Mouse (Mus musculus) hindlimb bud, embryonic 11.5 days (tissue): ENCODE data around the gene Tcf7.

Experiments
- DNase-seq: peaks from one replicate; pipeline ENCODE4 v3.0.0-alpha.2; 2012; ENCODE audit warnings: low read depth, low spot score; ENCODE audit errors: extremely low spot score

Gene Tcf7

DNA sequence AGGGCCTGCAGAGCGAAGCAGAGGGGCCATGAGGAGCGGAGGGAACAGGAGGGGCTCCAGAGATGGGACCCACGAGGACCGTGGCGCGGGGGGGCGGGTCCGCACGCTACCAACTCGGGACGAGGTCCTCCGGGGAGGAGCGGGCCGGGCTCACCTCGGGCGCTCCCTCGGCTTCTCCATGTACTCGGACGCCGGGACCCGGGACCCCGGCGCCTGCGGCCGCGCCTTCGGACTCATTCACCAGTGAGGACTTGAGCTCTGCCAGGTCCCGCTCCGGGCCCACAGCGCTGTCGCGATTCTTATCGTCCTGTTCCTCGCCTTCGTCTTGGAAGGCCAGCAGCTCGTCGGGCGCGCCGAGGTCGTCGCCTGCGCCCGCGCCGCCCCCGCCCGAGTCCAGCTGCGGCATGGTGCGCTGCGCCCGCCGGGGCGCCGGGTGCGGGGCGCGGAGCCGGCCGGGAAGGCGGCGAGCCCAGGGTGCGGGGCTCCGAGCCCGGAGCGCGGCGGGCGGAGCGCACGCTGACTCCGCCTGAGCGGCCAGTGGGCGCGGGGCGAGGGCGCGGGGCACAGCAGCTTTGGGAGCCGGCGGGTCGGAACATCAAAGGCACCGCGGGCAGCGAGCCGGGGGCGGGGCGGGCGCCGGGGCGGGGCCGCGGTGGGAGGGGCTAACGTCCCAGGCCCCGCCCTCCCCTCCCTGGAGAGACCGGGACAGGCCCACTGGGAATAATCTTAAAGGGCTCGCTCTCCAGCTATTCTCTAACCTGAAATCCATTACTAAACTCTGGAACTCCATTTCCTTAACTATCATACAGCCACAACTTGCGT, at the start of gene Tcf7:
Gene Tcf7 (minus strand): TSS at position 241 of the 822 bp plus-strand sequence.
- peak; percentile 64 for DNase-seq

DNA sequence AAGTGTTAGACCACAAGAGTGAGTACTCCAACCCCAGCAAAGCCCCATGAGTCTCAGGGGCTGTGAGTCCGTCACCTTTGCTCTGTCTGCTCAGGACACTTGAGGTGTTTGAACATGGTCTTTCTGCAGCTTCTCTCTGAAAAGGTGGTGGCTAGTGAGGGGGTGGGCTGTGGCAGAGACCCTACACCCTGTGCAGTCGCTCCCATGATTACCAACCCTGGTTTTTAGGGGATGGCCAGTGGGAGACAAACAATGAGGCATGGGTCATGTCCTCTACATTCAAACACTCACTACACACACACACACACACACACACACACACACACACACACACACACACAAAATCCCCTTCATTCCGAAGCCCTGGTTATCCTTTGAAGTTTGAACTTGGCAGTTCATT, 44.5 kb upstream of the Tcf7 start:
- no peak for DNase-seq

DNA sequence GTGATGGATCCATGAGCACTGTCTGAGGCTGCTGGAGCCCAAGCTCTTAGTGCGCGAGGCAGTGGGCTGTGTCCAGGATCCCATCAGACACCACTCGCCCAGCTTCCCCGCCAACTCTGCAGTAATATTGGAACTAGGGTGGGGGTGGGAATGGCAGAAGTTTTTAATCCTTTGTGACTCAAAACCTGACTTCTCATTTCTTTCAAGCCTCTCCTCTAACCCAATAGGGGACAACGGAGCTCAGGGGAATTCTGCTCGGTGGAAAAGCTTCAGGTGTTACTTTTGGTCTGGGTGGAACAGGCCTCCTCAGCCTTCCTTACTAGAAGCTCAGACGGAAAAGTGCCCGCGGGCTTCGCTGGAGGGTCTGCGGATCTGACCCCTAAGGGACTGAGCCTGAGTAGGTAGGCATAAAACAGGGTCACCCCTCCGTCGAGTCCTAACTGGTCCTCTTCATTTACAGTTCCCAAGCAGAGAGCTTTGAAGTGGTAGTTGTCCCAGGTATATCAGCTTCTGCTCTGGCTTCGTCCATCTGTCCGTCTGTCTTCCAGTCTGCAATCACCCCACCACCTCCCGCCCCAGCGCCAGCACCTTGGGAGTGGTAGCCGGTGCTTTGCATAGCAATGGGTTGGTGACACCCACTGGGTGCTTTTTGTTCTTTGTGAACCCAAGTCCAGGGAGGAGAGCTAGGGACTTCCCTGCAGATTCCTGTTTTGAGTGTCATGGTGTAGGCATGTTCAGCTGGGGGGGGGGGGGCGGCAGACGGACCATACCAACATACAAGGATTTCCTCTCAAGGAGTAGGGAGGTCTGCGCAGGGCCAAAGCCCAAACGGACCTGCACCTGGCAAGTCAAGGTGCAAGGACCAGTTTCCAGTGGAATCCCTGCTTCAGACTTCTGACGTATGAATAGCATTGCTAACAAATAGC, 41.9 kb upstream of the Tcf7 start:
- DNase-seq: no peak

DNA sequence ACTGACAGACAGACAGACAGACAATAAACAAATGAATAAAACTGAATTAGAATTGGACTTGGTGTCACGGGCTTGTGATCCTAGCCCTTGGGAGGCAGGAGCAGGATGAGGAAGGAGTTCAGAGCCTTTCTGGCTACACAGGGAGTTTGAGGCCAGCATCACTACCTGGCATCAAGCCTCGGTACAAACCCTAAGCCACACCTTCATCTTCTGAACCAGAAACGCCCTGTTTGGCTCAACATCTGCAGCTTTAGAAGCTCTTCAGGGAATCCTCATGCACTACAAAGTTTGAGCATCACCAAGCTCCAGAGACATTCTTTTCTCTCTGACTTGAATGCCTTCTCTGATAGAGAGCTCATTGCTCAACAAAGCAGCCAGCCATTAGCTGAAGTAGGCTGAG, 38.7 kb upstream of the Tcf7 start:
- no peak for DNase-seq

DNA sequence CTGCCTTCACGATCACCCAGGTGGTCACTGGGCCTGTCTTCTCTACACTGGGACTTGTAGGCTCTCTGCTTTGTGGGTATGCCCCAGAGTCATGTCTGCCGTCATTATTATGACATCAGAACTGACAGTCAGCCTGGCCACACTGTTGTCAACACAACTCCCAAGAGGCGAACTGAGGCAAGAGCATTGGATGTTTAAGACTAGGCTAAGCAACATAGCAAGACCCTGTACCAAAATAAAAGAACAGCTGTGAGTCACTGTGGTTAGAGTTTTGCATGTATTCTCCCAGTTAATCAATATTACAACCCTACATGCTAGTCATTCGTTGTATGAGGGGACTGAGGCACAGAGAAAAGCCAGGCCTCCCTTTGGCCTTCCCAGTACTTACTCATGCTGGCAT, 37.7 kb upstream of the Tcf7 start:
- no peak for DNase-seq

DNA sequence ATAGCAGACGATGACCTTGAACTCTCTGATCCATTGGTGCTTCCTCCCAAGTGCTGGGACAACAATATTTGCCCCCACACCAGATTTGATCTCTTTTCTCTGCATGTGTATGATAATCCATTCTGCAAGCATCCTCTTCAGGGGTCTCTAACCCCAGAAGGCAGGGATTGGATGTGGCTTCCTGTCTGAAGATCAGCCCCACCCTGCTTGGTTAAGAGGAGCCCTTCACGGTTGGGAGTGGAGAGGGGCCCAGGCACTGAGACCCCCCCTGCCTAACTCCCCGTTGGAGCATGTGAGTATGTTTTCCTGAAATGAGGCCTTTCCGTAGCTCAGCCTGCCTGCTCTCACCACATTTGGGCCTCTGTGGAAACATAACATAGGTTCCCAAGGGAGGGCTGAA, 36.9 kb upstream of the Tcf7 start:
- DNase-seq: no peak

DNA sequence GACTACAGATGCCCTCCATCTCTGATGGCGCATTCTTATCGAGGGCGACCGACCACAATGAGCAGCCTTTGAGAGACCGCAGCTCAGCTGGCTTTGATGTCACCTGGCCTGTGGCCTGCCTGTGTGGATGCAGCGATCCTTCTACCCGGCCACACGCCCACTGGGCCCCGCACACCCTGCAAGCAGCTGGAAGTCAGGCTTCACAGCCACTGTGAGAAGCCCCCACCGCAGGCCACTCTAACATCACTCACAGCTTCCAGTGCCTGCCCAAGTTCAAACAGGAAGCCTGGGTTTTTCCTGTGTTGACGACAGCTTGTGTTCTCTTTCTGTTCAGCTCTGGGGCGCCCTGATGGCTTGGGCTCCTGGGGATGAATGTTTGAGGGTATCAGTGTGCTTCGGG, 35.6 kb upstream of the Tcf7 start:
- DNase-seq: no peak

DNA sequence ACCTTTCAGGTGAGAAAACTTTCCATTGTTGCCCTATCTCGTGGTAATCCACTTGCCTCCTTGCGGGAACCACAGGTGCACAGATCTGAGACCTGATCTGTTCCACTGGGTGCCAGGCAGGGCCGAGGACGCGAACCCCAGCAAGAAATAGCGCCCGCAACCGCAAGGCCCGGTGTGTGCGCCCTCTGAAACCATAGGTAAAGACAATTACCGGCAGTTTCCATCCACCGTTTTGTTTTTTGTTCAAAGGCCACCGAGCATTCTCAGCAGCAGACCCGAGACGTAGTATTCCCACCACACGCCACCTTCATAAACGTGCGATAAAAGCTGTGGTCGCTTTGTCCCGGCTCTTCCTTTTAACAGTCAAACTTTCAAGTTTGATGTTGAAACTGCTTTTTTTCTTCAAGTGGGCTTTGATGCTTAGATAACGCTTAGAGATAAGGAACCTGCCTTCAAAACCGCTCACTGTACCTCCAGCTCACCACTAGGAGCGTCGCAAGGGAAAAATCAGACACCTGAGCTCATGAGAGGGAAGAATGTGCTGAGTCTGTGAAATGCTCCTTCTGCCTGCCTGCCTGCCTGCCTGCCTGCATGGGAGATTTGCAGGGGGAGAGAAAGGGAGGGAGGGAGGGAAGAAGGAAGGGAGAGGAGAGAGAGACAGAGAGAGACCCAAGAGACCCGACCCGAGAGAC, 31.4 kb upstream of the Tcf7 start:
- no peak for DNase-seq

DNA sequence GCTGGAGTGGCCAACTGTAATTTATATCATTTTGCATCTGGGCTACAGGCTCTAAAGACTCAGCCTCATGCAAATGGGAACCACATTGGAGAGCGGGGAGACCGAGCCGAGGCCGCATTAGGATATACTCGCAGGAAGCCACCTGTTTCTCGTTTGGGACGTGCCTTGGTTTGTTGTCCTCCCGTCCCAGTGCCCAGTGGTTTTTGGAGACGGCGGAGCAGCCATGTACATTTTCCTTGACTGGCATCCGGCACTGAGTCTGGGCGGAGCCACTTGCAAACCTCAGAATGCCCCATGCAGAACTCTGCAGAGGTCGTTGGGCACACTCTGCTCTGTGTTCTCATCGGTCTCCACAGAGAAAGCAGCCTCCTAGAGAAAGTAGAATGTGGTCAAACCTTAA, 27.9 kb upstream of the Tcf7 start:
- no peak for DNase-seq

DNA sequence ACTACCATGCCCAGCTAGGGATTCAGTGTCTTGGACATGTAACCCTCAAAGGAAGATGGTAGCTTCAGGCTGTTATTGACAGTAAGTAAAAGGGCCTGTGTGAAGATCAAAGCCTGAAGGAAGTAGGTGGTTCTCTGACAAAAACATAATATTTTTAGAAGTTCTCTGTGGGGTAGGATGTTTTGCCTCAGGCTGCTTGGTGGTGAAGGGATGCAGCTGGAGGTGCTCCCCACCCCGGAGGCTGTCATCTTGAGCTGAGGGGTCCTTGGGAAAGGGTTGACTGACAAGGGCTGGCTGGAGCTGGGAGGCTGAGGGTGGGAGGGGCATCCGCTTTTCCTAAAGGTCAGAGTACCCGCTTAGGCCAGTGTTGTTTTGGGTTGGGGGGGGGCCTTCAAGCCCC, 26.7 kb upstream of the Tcf7 start:
- no peak for DNase-seq

DNA sequence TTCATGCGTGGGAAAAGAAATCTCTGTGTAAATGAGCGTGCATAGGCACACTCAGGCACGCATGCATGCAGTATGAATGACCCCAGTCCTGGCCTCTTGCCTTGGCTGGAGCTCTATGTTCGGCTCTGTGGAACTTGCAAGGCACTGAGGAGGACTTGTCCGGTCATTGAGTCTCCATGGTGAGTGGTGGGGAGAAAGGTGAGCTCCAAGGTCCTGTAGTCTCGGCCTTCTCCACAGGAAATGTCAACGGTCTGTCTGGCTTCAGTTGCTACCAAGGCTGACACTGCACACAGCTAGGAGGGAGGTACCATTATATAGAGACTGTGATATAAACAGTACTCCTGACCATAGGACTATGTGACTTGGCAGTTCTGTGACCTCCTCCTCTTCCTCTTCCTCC, 23.6 kb upstream of the Tcf7 start:
- no peak for DNase-seq

DNA sequence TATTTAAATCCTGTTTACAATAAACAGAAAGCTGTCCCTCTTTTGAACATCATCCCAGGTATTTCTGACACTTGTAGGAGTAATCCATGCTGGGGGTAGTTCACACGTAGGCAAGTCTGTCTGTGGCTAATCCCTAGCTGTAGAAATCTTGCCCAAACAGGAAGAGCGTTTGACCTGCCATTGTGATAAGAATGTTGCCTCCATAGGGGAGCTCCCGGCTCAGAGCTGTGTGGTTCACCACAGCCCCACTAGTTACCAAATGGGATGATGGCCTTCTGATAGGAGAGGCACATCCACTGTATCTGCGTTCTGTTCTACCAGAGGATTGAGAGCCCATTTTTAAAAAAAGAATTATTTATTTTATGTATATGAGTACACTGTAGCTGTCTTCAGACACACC, 22.5 kb upstream of the Tcf7 start:
- no peak for DNase-seq

DNA sequence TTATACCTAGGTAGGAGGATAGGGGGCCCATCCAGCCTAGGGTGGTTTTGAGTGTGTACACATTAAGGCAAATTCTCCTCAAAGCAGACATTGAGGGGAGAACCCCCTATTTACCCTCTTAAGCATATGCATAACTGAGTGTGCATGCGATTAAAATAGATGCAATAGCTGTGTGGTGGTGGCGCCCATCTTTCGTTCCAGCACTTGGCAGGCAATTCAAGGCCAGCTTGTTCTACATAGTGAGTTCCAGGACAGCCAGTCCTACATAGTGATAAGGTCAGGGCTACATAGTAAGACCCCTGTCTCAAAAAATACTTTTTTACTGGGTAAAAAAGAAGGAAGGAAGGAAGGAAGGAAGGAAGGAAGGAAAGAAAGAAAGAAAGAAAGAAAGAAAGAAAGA, 19.9 kb upstream of the Tcf7 start:
- DNase-seq: no peak

DNA sequence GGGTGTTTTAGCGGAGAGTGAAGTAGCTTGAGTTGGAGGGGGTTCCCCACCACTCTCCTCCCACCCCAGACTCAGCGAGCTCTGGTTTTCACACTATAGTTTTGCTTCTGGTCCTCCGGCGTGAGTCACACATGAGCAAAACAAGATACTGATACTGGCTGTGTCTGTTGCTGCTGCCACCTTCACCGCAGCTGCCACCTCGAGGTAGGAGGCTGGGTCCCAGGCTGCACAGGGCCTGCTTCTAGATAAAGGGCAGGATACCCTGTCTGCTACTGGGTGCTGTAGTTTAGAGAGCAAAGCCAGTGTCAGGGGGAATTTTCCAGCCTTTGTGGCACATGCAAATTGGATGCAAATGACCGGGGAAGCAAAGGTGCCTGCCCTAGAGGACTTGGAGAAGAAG, 16.9 kb upstream of the Tcf7 start:
- no peak for DNase-seq

DNA sequence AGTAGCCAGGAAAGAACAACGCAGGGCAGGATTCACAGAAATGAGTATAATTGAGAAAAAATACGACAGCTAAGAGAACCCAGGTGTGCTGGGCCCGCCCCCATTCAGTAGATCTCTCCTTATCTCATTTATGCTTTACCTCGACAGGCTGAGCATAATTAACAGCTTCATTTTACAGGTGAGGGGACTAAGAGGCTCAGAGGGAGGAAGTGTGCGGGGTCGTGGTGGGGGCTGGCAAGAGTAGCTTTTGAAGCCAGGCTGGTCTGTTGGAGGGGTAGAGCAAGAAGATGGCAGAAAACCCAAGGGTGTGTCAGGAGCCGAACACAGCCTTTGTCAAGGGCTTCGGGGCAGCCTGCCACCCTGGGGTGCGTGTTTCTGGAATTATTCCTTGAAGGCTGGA, 16.1 kb upstream of the Tcf7 start:
- no peak for DNase-seq

DNA sequence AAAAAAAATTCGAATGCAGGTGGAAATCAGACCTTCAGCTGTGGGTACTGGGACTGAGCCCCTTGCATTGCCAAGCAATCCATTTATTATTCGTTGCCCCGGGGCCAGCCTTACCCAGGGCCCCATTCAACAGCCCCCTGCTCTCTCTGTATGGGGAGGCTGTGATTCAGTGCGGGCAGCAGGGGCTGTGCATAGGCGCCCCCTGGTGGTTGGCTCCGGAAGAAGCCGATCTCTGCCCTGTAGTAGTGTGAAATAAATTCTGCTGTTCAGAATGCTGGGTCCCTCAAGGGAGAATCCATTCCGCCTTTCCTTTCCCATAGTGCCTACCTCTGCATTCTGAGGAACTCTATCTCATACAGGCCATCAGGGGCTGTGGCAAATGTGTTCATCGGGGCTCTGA, 14.5 kb upstream of the Tcf7 start:
- no peak for DNase-seq

DNA sequence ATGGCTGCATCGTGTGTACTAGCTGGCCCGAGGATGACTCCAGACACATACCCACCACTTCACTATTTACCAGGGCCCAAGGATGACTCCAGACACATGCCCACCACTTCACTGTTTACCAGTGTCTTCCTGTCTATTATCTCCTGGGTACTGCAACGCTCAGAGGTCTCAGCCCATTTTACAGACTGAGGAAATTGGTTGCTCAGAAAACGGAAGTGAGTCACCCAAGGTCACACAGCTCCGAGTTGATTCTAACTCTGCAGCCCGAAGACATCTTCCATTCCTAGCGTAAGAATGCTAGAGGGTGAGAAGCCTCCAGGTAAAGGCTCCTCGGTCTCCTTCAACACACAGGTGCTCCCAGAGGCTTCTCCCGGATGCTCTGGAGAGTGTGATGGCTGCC, 11.3 kb upstream of the Tcf7 start:
- DNase-seq: no peak

DNA sequence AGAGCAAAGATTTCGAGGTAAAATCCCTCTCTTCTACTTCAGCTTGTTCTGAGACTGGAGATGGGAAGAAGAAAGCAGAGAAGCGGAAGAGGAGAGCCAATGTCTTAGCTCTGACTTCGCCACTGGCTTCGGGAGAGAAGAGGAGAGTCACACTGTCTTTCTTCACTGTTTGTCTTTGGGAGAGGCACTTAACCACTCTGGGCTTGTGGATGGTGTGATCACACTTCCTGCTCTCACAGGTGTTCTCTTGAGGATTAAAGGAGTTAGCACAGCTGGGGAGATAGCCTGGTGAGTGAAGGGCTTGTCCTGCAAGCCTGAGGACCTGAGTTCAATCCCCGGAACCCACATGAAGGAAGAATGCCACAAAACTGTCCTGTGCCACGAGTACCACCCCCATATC, 10.1 kb upstream of the Tcf7 start:
- no peak for DNase-seq

DNA sequence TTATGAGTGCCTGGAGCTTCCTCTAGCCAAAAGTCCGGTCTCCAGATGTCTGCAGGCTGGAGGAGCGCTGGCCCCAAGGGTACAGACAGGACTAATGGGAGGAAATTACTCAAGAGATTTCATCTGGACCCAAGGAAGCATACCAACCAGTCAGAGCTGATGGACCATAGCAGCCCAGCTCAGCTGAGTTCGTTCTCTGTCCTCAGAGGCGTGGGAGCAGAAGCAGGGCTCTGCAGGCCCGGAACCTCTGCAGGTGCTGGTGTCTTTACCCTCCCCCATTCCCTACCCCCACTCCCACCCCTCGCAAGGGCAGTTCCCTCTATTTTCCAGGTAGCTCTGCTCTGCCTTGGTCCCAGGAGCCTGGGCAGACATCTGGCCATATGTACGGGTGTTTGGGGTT, 9.5 kb upstream of the Tcf7 start:
- DNase-seq: no peak

DNA sequence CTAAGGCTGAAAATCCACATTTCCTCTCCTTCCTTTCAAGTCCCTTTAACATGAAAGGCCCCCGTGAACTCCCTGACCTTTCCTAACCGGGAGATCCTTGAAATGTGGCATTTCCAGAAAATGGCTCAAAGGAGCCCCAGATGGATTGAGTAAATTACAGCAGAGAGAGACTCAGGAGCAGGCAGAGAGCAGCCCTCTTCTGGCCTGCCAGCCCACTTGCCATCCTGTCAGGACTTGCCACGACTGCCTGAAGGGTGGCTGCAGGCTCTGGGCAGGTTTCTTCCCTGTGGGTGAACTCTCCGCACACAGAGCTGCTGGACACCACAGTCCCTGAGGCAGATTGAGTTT, 4.1 kb upstream of the Tcf7 start:
- peak; percentile 60 for DNase-seq

DNA sequence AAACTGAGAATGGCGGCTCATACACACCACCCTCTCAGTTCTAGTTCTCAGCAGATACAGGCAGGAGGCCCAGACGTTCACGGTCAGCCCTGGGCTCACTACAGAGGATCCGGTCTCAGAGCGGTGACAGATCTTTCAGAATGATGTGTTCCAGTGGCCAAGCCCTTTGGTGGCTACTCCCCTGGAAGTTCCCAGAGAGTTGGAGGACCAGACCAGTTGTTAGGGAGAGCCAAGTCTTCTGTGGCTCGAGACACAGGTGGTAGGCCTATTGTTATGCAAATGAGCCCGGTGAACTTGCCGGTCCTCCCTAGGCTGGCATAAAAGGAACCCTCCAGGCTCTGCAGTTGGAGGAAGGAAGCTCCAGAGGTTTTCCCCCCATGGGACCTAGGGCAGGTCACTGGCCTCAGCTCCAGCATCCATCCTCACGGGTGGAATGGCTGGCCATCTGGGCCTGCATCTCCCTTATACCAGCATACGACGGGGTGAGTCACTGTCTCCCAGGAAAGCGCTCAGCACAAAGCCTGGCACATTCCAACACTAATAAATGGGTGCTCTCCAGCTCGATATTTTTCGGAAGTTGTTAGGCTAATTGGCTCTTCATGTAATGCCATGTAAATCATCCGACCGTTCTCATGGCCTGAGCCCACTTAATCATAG, 3.6 kb upstream of the Tcf7 start:
- DNase-seq: no peak
